Comparison of ENCODE assay signal across 15 mouse cellular contexts in genomic region chr1:93125256-93125655, GRCm38 (mm10). TPM values are rescaled to one million over a fixed set of nuclear protein-coding genes. Genes with fewer than 3 reads are reported as not detected.
DNase-seq lines count a peak whose midpoint lies in the region; ATAC-seq and TF ChIP-seq lines count a peak whose summit lies in the region.
"Had no signal": no experiment of that assay in that cellular context is flagged by ENCODE, and none has a peak within 500 bp of the region (broad histone marks: within the 10 kb centered on the region; RNA-seq: fewer than 3 reads in every experiment).

No protein-coding gene starts in this region.

- TF ChIP-seq CTCF in kidney, adult 2 months (conservative IDR thresholded peaks at IDR 0.05; ENCODE audit: insufficient read depth, insufficient read length, low read depth, low read length), result no peak
- TF ChIP-seq CTCF in lung, postnatal 0 days (IDR thresholded peaks at IDR 0.05), result peak; percentile 57
- TF ChIP-seq CTCF in brain, embryonic 14.5 days (IDR thresholded peaks at IDR 0.05; ENCODE audit: borderline replicate concordance, extremely low read depth, insufficient read depth, insufficient read length), result no peak

- WGBS in kidney, adult 2 months, result 52% methylated on average over 5 of the region's 5 CpGs
- WGBS in kidney, embryonic 14.5 days, result 72% methylated on average over 5 of the region's 5 CpGs
- 23% methylated on average over 5 of the region's 5 CpGs for WGBS in lung, postnatal 0 days

- no peak overlapping the region for H3K4me2 ChIP-seq in kidney, embryonic 14.5 days (replicated peaks; ENCODE audit: low read depth, low read length)
- no peak overlapping the region for H3K4me2 ChIP-seq in lung, postnatal 0 days (replicated peaks; ENCODE audit: low read depth, low read length)
- H3K4me2 ChIP-seq: stomach, embryonic 15.5 days had no signal

- H3K9ac ChIP-seq in kidney, embryonic 14.5 days (ENCODE audit: low read depth, low read length), result no peak overlapping the region
- no peak overlapping the region for H3K9ac ChIP-seq in lung, postnatal 0 days (replicated peaks; ENCODE audit: low read depth)
- H3K9ac ChIP-seq: stomach, embryonic 15.5 days had no signal

- ATAC-seq in kidney, embryonic 14.5 days (ENCODE audit: low FRiP score, low TSS enrichment), result no peak
- ATAC-seq in lung, postnatal 0 days, result peak; percentile 25; the same call in 1 of the 2 replicates
- ATAC-seq in megakaryocyte progenitor cell, adult 5-6 weeks (replicated peaks; ENCODE audit: poor library complexity), result peak; percentile 93

- no peaks in the 10 kb centered on the region for H3K36me3 ChIP-seq in kidney, adult 2 months (ENCODE audit: control insufficient read depth, insufficient read depth, low read length)
- H3K36me3 ChIP-seq in kidney, embryonic 14.5 days (ENCODE audit: control insufficient read depth, insufficient read depth, low read length), result no peaks in the 10 kb centered on the region
- no peaks in the 10 kb centered on the region for H3K36me3 ChIP-seq in lung, postnatal 0 days (ENCODE audit: insufficient read depth, low read length)
- H3K36me3 ChIP-seq: stomach, embryonic 15.5 days had no signal

- no peaks in the 10 kb centered on the region for H3K4me1 ChIP-seq in kidney, adult 2 months (ENCODE audit: control insufficient read depth, insufficient read depth, low read length)
- no peaks in the 10 kb centered on the region for H3K4me1 ChIP-seq in kidney, embryonic 14.5 days (ENCODE audit: control insufficient read depth, insufficient read depth, low read length)
- no peaks in the 10 kb centered on the region for H3K4me1 ChIP-seq in lung, postnatal 0 days (ENCODE audit: insufficient read depth, low read depth, low read length)

- no peak for TF ChIP-seq EP300 in lung, postnatal 0 days (IDR thresholded peaks at IDR 0.05)

- intact Hi-C loops in left cerebral cortex, postnatal 14 days (cut with DNase I), result no loop called here

- no peaks in the 10 kb centered on the region for H3K27me3 ChIP-seq in kidney, adult 2 months (replicated peaks; ENCODE audit: control insufficient read depth, insufficient read depth, low read length)
- no peaks in the 10 kb centered on the region for H3K27me3 ChIP-seq in kidney, embryonic 14.5 days (ENCODE audit: control insufficient read depth, insufficient read depth, low read length)
- H3K27me3 ChIP-seq in lung, postnatal 0 days (replicated peaks; ENCODE audit: insufficient read depth, low read length), result no peaks in the 10 kb centered on the region
- H3K27me3 ChIP-seq: stomach, embryonic 15.5 days had no signal

- DNase-seq in kidney, adult 2 months, result peak; percentile 9
- peak; percentile 75 for DNase-seq in lung, postnatal 0 days (ENCODE audit: low spot score)
- no peak for DNase-seq in lung, postnatal 4 days
- DNase-seq in brain, embryonic 14.5 days (ENCODE audit: low read depth), result peak; percentile 15
- DNase-seq in left cerebral cortex, postnatal 14 days (ENCODE audit: low spot score in 2 of 2), result no peak
- DNase-seq in cerebellum, postnatal 25 days, result no peak
- DNase-seq: kidney, adult 11 months; right cerebral cortex, adult 18-20 months had no signal

- no peaks in the 10 kb centered on the region for H3K9me3 ChIP-seq in kidney, embryonic 14.5 days (ENCODE audit: control insufficient read depth, low read length)
- no peaks in the 10 kb centered on the region for H3K9me3 ChIP-seq in lung, postnatal 0 days (ENCODE audit: low read length)
- H3K9me3 ChIP-seq: stomach, embryonic 15.5 days had no signal

- no peak for TF ChIP-seq POLR2A in kidney, adult 2 months (IDR thresholded peaks at IDR 0.05; ENCODE audit: low read depth, low read length)
- TF ChIP-seq POLR2A in brain, embryonic 14.5 days (IDR thresholded peaks at IDR 0.05; ENCODE audit: borderline replicate concordance, extremely low read depth, insufficient read depth, insufficient read length, poor library complexity, severe bottlenecking), result no peak

- no peak overlapping the region for H3K4me3 ChIP-seq in kidney, adult 2 months (ENCODE audit: insufficient read depth, low read depth, low read length)
- H3K4me3 ChIP-seq in kidney, embryonic 14.5 days (ENCODE audit: low read length), result no peak overlapping the region
- H3K4me3 ChIP-seq in lung, postnatal 0 days (ENCODE audit: low read depth, low read length), result no peak overlapping the region
- H3K4me3 ChIP-seq: erythroblast, embryonic 14.5 days; stomach, embryonic 15.5 days had no signal

- H3K27ac ChIP-seq in kidney, adult 2 months (ENCODE audit: insufficient read depth, low read depth, low read length), result no peak overlapping the region
- no peak overlapping the region for H3K27ac ChIP-seq in kidney, embryonic 14.5 days (ENCODE audit: low read depth, low read length)
- no peak overlapping the region for H3K27ac ChIP-seq in lung, postnatal 0 days (ENCODE audit: low read length)
- H3K27ac ChIP-seq: stomach, embryonic 15.5 days had no signal

RNA-seq across cellular contexts. Expression of gene Agxt, which starts 9.8 kb away (rescaled TPM):
- polyA plus RNA-seq in kidney, adult 2 months (2012; rRNA removed), result 0.08 TPM in 1 of 2 replicates, not detected in the other
- not detected in 2 replicates for polyA plus RNA-seq in kidney, embryonic 14.5 days (2014; fragmentation: Nextera tagmentation; extraction: Ambion mirVana)
- polyA plus RNA-seq in lung, postnatal 0 days (2015; fragmentation: Nextera tagmentation; extraction: Ambion mirVana), result 0.08 and 0.10 TPM in 2 replicates
- not detected in 2 replicates for polyA plus RNA-seq in brain, embryonic 14.5 days (2012; rRNA removed)
- not detected in 2 replicates for total RNA-seq in megakaryocyte progenitor cell, adult 5-6 weeks (2015)
- not detected in 2 replicates for total RNA-seq in megakaryocyte progenitor cell, adult 5-6 weeks (2017)
- total RNA-seq in left cerebral cortex, postnatal 14 days (2021), result not detected
- total RNA-seq: gastrocnemius, adult 18-20 months had no signal
- polyA plus RNA-seq: heart, embryonic 16.5 days; neural tube, embryonic 11.5 days had no signal

RNA-seq across cellular contexts. Expression of gene Kif1a, which starts 23.5 kb away (rescaled TPM):
- polyA plus RNA-seq in kidney, adult 2 months (2012; rRNA removed), result 1.3 and 1.4 TPM in 2 replicates
- polyA plus RNA-seq in kidney, embryonic 14.5 days (2014; fragmentation: Nextera tagmentation; extraction: Ambion mirVana), result 3.2 and 6.9 TPM in 2 replicates
- 3.2 and 4.4 TPM in 2 replicates for polyA plus RNA-seq in lung, postnatal 0 days (2015; fragmentation: Nextera tagmentation; extraction: Ambion mirVana)
- polyA plus RNA-seq in brain, embryonic 14.5 days (2012; rRNA removed), result 117 and 213 TPM in 2 replicates
- total RNA-seq in megakaryocyte progenitor cell, adult 5-6 weeks (2015), result 0.05 TPM in 1 of 2 replicates, not detected in the other
- not detected in 2 replicates for total RNA-seq in megakaryocyte progenitor cell, adult 5-6 weeks (2017)
- 100 to 1,000 TPM; 813 to 815 TPM for total RNA-seq in left cerebral cortex, postnatal 14 days (2021)

RNA-seq across cellular contexts. Expression of gene 2310007B03Rik, which starts 35.5 kb away (rescaled TPM):
- polyA plus RNA-seq in kidney, adult 2 months (2012; rRNA removed), result 7.9 and 10.4 TPM in 2 replicates
- 0.42 and 0.49 TPM in 2 replicates for polyA plus RNA-seq in kidney, embryonic 14.5 days (2014; fragmentation: Nextera tagmentation; extraction: Ambion mirVana)
- 65.3 and 73.6 TPM in 2 replicates for polyA plus RNA-seq in lung, postnatal 0 days (2015; fragmentation: Nextera tagmentation; extraction: Ambion mirVana)
- 0.62 and 0.74 TPM in 2 replicates for polyA plus RNA-seq in brain, embryonic 14.5 days (2012; rRNA removed)
- total RNA-seq in megakaryocyte progenitor cell, adult 5-6 weeks (2015), result not detected in 2 replicates
- total RNA-seq in megakaryocyte progenitor cell, adult 5-6 weeks (2017), result not detected in 2 replicates
- total RNA-seq in left cerebral cortex, postnatal 14 days (2021), result not detected
- total RNA-seq: gastrocnemius, adult 18-20 months had no signal
- polyA plus RNA-seq: erythroblast, embryonic 14.5 days had no signal

RNA-seq across cellular contexts. Expression of gene Crocc2, which starts 43.3 kb away (rescaled TPM):
- 0.03 and 0.04 TPM in 2 replicates for polyA plus RNA-seq in kidney, adult 2 months (2012; rRNA removed)
- polyA plus RNA-seq in kidney, embryonic 14.5 days (2014; fragmentation: Nextera tagmentation; extraction: Ambion mirVana), result 0.14 and 0.20 TPM in 2 replicates
- polyA plus RNA-seq in lung, postnatal 0 days (2015; fragmentation: Nextera tagmentation; extraction: Ambion mirVana), result 1.3 TPM in 2 replicates
- polyA plus RNA-seq in brain, embryonic 14.5 days (2012; rRNA removed), result 0.44 and 0.51 TPM in 2 replicates
- total RNA-seq in megakaryocyte progenitor cell, adult 5-6 weeks (2015), result not detected in 2 replicates
- not detected in 2 replicates for total RNA-seq in megakaryocyte progenitor cell, adult 5-6 weeks (2017)
- under 1 TPM; 0.07 to 0.19 TPM for total RNA-seq in left cerebral cortex, postnatal 14 days (2021)
- total RNA-seq: gastrocnemius, adult 18-20 months had no signal
- polyA plus RNA-seq: erythroblast, embryonic 14.5 days had no signal

Comparison
In these comparisons a context has a peak if more than half of its experiments do, and no peak if none do; other contexts are left out.
1. DNase-seq: peak in kidney, adult 2 months (single experiment), lung, postnatal 0 days (single experiment) and brain, embryonic 14.5 days (single experiment); none in lung, postnatal 4 days (0 of 2), left cerebral cortex, postnatal 14 days (0 of 2) and cerebellum, postnatal 25 days (0 of 2).
2. RNA of gene Kif1a, which starts 23.5 kb away (polyA plus RNA-seq): 117 to 213 TPM in brain, embryonic 14.5 days; 3.2 to 6.9 TPM in kidney, embryonic 14.5 days, 3.2 to 4.4 TPM in lung, postnatal 0 days and 1.3 to 1.4 TPM in kidney, adult 2 months; every median in the first group is over 10 times any median in the second.